10 mouse cellular contexts compared by ENCODE assay signal in the genomic region with DNA sequence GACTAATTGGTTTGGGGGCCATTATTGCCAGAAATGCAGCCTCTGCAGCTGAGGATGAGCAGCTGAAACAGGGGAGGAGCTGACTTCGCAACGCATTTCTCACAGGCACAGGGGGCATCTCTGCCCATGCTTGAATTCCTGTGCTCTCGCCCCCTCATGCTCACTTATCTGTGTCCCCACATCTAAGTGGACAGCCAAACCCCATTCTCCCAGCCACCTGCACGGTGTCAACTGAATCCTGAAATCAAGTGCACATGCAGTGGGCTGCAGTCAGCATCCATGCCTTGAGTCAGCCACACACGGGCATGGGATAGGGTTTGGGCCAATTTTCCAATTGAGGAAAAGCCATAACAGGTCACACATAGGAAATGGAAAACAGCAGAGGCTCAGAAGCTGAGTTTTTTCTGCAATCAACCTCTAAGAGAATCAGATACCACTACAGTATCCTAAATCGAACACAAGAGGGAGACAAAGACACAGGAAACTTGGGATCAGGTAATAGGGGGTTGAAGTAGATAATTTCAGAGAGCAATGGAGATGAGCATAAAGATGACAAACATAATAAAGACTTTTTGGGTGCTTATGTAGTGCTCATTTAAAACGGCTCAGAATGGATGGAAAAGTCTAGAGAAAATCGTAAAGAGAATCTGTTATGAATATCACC. TPM values are rescaled to one million over a fixed set of nuclear protein-coding genes. Genes with fewer than 3 reads are reported as not detected.
DNase-seq lines count a peak whose midpoint lies in the region; ATAC-seq and TF ChIP-seq lines count a peak whose summit lies in the region.
"Had no signal": no experiment of that assay in that cellular context is flagged by ENCODE, and none has a peak within 500 bp of the region (broad histone marks: within the 10 kb centered on the region; RNA-seq: fewer than 3 reads in every experiment).

No protein-coding gene starts in this region.

- no peak for ATAC-seq in embryonic facial prominence, embryonic 11.5 days (replicated peaks; ENCODE audit: insufficient number of reproducible peaks, low FRiP score, low TSS enrichment, low read depth)
- ATAC-seq in midbrain, postnatal 0 days (ENCODE audit: low FRiP score): peak; percentile 74

- peak; percentile 7 to 62 for DNase-seq in cerebellum, postnatal 10 days
- no peak for DNase-seq in cerebellum, adult 11-12 months
- peak; percentile 19 to 60 for DNase-seq in left cerebral cortex, postnatal 14 days (ENCODE audit: low spot score in 2 of 2)
- DNase-seq in left cerebral cortex, adult 18-20 months (ENCODE audit: low spot score in 2 of 2): no peak
- peak; percentile 63 for DNase-seq in embryonic facial prominence, embryonic 11.5 days (ENCODE audit: low spot score)
- peak; percentile 71 for DNase-seq in midbrain, postnatal 0 days (ENCODE audit: low spot score)
- no peak for DNase-seq in adrenal gland, postnatal 4 days (ENCODE audit: low spot score in 2 of 2)
- no peak for DNase-seq in natural killer cell, adult 2 months (ENCODE audit: low spot score in 2 of 2)

- H3K36me3 ChIP-seq in embryonic facial prominence, embryonic 11.5 days (replicated peaks; ENCODE audit: control insufficient read depth, insufficient read depth, low read depth, low read length): no peaks in the 10 kb centered on the region
- H3K36me3 ChIP-seq in midbrain, postnatal 0 days (ENCODE audit: insufficient read depth, low read length): no peaks in the 10 kb centered on the region
- H3K36me3 ChIP-seq: heart, embryonic 13.5 days; liver, embryonic 15.5 days had no signal

- no peaks in the 10 kb centered on the region for H3K27me3 ChIP-seq in embryonic facial prominence, embryonic 11.5 days (ENCODE audit: control insufficient read depth, insufficient read depth, low read length)
- H3K27me3 ChIP-seq in midbrain, postnatal 0 days (ENCODE audit: insufficient read depth, low read length): no peaks in the 10 kb centered on the region
- H3K27me3 ChIP-seq: heart, embryonic 13.5 days; liver, embryonic 15.5 days had no signal

- no peaks in the 10 kb centered on the region; the same call in 1 of the 2 replicates for H3K9me3 ChIP-seq in embryonic facial prominence, embryonic 11.5 days (replicated peaks; ENCODE audit: control insufficient read depth, low read length)
- no peaks in the 10 kb centered on the region for H3K9me3 ChIP-seq in midbrain, postnatal 0 days (ENCODE audit: low read length)
- H3K9me3 ChIP-seq: heart, embryonic 13.5 days had no signal

- no peak overlapping the region for H3K9ac ChIP-seq in embryonic facial prominence, embryonic 11.5 days (replicated peaks; ENCODE audit: low read length)
- H3K9ac ChIP-seq in midbrain, postnatal 0 days (replicated peaks; ENCODE audit: low read length, poor library complexity, severe bottlenecking): no peak overlapping the region
- H3K9ac ChIP-seq: heart, embryonic 13.5 days; liver, embryonic 15.5 days had no signal

- TF ChIP-seq CTCF in midbrain, postnatal 0 days (IDR thresholded peaks at IDR 0.05): peak; percentile 85

- no peak overlapping the region for H3K27ac ChIP-seq in embryonic facial prominence, embryonic 11.5 days (replicated peaks; ENCODE audit: low read depth, low read length)
- no peak overlapping the region for H3K27ac ChIP-seq in midbrain, postnatal 0 days (ENCODE audit: low read depth, low read length)
- H3K27ac ChIP-seq: heart, embryonic 13.5 days; liver, embryonic 15.5 days had no signal

- H3K4me1 ChIP-seq in embryonic facial prominence, embryonic 11.5 days (ENCODE audit: control insufficient read depth, insufficient read depth, low read length): no peaks in the 10 kb centered on the region
- no peaks in the 10 kb centered on the region for H3K4me1 ChIP-seq in midbrain, postnatal 0 days (ENCODE audit: insufficient read depth, low read length)
- H3K4me1 ChIP-seq: heart, embryonic 13.5 days; liver, embryonic 15.5 days had no signal

- H3K4me3 ChIP-seq in embryonic facial prominence, embryonic 11.5 days (ENCODE audit: low read depth, low read length): no peak overlapping the region
- H3K4me3 ChIP-seq in midbrain, postnatal 0 days (ENCODE audit: low read depth, low read length): no peak overlapping the region
- H3K4me3 ChIP-seq: heart, embryonic 13.5 days; liver, embryonic 15.5 days had no signal

- no peak overlapping the region for H3K4me2 ChIP-seq in embryonic facial prominence, embryonic 11.5 days (ENCODE audit: low read depth, low read length)
- H3K4me2 ChIP-seq in midbrain, postnatal 0 days (ENCODE audit: low read depth, low read length, poor library complexity, severe bottlenecking): no peak overlapping the region
- H3K4me2 ChIP-seq: heart, embryonic 13.5 days; liver, embryonic 15.5 days had no signal

- intact Hi-C loops in left cerebral cortex, postnatal 14 days (cut with DNase I): loop anchor here (5.0 to 10.0 kb wide), 3 partner anchors 149 to 689 kb away; partner anchors contain the start of genes Gm45844 and Olfr1344

- 47% methylated on average over 8 of the region's 8 CpGs for WGBS in embryonic facial prominence, embryonic 11.5 days
- 54% methylated on average over 8 of the region's 8 CpGs for WGBS in midbrain, postnatal 0 days

RNA-seq across cellular contexts. Expression of gene Olfr1350, which starts 21.6 kb away (rescaled TPM):
- total RNA-seq in left cerebral cortex, postnatal 14 days (2021): not detected
- not detected for total RNA-seq in left cerebral cortex, adult 18-20 months (2021)
- polyA plus RNA-seq in embryonic facial prominence, embryonic 11.5 days (2014; fragmentation: Nextera tagmentation; extraction: Ambion mirVana): not detected in 2 replicates
- not detected in 2 replicates for total RNA-seq in midbrain, postnatal 0 days (2014; rRNA removed)
- polyA plus RNA-seq in midbrain, postnatal 0 days (2015; fragmentation: Nextera tagmentation; extraction: Ambion mirVana): not detected in 2 replicates
- total RNA-seq in adrenal gland, postnatal 4 days (2021): not detected
- polyA plus RNA-seq: heart, embryonic 13.5 days; liver, embryonic 15.5 days had no signal

Comparison
In these comparisons a context has a peak if more than half of its experiments do, and no peak if none do; other contexts are left out.
1. DNase-seq: peak in cerebellum, postnatal 10 days (2 of 2), left cerebral cortex, postnatal 14 days (2 of 2), embryonic facial prominence, embryonic 11.5 days (single experiment) and midbrain, postnatal 0 days (single experiment); none in cerebellum, adult 11-12 months (single experiment), left cerebral cortex, adult 18-20 months (0 of 2), adrenal gland, postnatal 4 days (0 of 2) and natural killer cell, adult 2 months (0 of 2).